Mouse (Mus musculus) liver, embryonic 13.5 days (tissue): ENCODE measurements at regions not wholly inside any gene's neighbourhood (a gene's known extent, or its start where the extent isn't known, plus 50 kb on each side); places are given as distances from the start of the nearest gene placed in this dataset.

Experiments
- ATAC-seq: fragments of 200-750 bp; cut with Nextera tagmentation; 2 replicates; pipeline ENCODE4 v1.8.0; 2017; ENCODE audit warnings: low read depth, mild to moderate bottlenecking, moderate number of reproducible peaks, moderate library complexity
- DNase-seq: peaks from one replicate; pipeline ENCODE4 v3.0.0; 2022
- H3K27ac ChIP-seq: fragments of 300-500 bp; sonication (generic); 2 replicates; pipeline ENCODE4 v1.5.1; 2015; ENCODE audit warnings: moderate library complexity, mild to moderate bottlenecking, inconsistent platforms
- H3K27me3 ChIP-seq: fragments of 300-500 bp; sonication (generic); 2 replicates; pipeline ENCODE4 v1.6.1; 2015; ENCODE audit warnings: mild to moderate bottlenecking, inconsistent platforms
- H3K36me3 ChIP-seq: fragments of 300-500 bp; sonication (generic); 2 replicates; pipeline ENCODE4 v1.6.1; 2015; ENCODE audit warnings: mild to moderate bottlenecking, inconsistent platforms
- H3K4me1 ChIP-seq: fragments of 300-500 bp; sonication (generic); replicated peaks from 2 replicates; pipeline ENCODE4 v1.6.1; 2015; ENCODE audit warnings: inconsistent platforms
- H3K4me2 ChIP-seq: fragments of 300-500 bp; sonication (generic); 2 replicates; pipeline ENCODE4 v1.6.1; 2015; ENCODE audit warnings: inconsistent platforms, mild to moderate bottlenecking, moderate library complexity
- H3K4me3 ChIP-seq: fragments of 300-500 bp; sonication (generic); replicated peaks from 2 replicates; pipeline ENCODE4 v1.5.1; 2015; ENCODE audit warnings: mild to moderate bottlenecking, inconsistent platforms
- H3K9ac ChIP-seq: fragments of 300-500 bp; sonication (generic); 2 replicates; pipeline ENCODE4 v1.6.1; 2015; ENCODE audit warnings: mild to moderate bottlenecking, inconsistent platforms
- H3K9me3 ChIP-seq: fragments of 300-500 bp; sonication (generic); replicated peaks from 2 replicates; pipeline ENCODE4 v1.6.1; 2016; ENCODE audit warnings: inconsistent platforms
- WGBS: fragments of 180-500 bp; shearing (Covaris S2); methylation state at CpG from one replicate; pipeline ENCODE4 v1.1.7; 2015; ENCODE audit not compliant: insufficient replicate concordance; 5-methylcytosine and 5-hydroxymethylcytosine counted together

DNA sequence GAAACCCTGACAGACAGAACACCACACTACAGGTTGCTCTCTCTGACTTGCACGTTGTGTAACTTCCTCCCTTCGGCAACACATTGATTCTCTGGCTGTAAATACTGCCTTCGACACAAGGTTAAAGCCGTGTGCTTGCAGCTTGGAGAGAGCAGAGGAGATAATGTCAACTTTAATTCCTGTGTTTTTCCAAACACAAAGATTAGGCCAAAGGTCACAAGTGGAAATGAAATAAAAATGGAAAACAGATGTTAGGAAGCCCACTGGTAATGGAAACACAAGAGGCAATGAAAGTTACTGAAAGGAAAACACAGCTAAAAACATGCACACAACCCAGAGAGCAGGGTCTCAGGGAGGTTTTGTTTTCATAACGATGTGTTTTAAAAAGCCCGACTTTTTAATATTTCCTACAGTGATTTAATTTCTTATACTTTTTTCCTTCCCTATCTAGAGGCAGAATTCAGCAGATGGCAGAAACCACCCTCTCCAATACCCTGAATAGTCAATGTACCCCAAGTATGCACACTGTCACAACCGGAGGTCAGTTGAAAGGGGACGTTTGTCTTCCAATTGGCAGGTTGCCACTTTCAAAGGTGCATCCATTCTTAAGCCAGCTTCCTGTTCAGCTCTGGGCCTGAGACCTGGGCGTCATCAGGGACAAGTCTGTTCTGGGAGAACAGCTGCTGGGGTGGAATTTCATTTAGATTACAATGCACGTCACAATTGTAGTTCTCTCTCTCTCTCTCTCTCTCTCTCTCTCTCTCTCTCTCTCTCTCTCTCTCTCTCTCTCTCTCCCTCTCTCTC is 210.8 kb upstream of the Gm5148 start:
- H3K4me3 ChIP-seq = no peak overlapping the region
- H3K27me3 ChIP-seq = no peaks in the 10 kb centered on the region
- no peak overlapping the region for H3K4me2 ChIP-seq
- no peak overlapping the region for H3K9ac ChIP-seq
- ATAC-seq (peak; percentile 39; the same call in 1 of the 2 replicates), DNase-seq (no peak)
- H3K9me3 ChIP-seq = no peaks in the 10 kb centered on the region
- peak overlapping the region; percentile 25; the same call in 1 of the 2 replicates for H3K27ac ChIP-seq
- 0 out of 2 replicates have a peak, but pooled peaks cover 9% of the 10 kb centered on the region for H3K4me1 ChIP-seq
- 37% methylated on average over 10 of the region's 10 CpGs for WGBS
- no peaks in the 10 kb centered on the region for H3K36me3 ChIP-seq

DNA sequence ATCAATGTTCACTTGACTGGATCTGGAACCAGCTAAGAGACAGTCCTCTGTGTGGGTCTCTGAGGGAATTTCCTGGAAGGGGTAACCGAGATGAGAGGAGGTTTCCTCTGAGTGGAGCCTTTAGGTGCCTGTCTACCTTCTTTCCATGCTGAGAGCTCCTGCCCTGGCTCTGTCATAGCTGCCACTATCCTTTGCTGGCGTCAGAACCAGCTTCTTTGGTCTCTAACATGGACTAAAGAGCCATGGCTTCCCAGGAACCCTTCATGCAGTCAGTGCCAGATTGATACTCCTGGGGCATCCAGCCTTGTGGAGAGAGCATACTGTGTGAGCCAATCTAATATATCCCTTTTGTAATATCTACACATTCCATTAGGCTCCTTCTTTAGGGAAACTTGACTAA is 209.9 kb upstream of the Gm5148 start:
- H3K9ac ChIP-seq = no peak overlapping the region
- no peak overlapping the region for H3K27ac ChIP-seq
- no peak for DNase-seq
- no peaks in the 10 kb centered on the region for H3K27me3 ChIP-seq
- ATAC-seq = no peak
- 46% methylated on average over 2 of the region's 2 CpGs for WGBS
- H3K36me3 ChIP-seq = no peaks in the 10 kb centered on the region
- no peaks in the 10 kb centered on the region for H3K9me3 ChIP-seq
- no peak overlapping the region for H3K4me3 ChIP-seq
- 0 out of 2 replicates have a peak, but pooled peaks cover 9% of the 10 kb centered on the region for H3K4me1 ChIP-seq
- no peak overlapping the region for H3K4me2 ChIP-seq

DNA sequence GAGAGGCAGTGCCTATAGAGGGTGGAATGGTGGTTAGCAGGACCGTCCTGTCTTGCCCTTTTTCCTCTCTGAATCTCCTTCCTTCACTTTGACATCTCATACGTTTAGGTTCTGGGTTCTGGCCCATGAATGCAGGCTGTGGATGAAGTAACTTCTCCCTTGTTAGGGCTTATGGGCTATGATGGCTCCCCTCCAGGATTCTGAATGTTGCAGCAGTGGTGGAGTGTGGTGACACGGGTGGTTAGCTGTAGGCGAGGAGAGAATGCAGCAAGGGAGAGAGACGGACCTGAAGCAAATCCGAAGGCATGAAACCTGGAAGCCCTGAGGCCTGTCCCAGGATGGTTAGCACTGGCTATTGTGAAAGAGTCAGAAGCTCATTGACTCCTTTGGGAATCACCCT is 204.4 kb upstream of the Gm5148 start:
- DNase-seq = no peak
- H3K4me1 ChIP-seq = no peaks in the 10 kb centered on the region
- no peak for ATAC-seq
- no peaks in the 10 kb centered on the region for H3K9me3 ChIP-seq
- no peaks in the 10 kb centered on the region for H3K27me3 ChIP-seq
- H3K4me3 ChIP-seq = no peak overlapping the region
- H3K9ac ChIP-seq = no peak overlapping the region
- H3K27ac ChIP-seq = no peak overlapping the region
- no peak overlapping the region for H3K4me2 ChIP-seq
- 66% methylated on average over 6 of the region's 6 CpGs for WGBS
- no peaks in the 10 kb centered on the region for H3K36me3 ChIP-seq

DNA sequence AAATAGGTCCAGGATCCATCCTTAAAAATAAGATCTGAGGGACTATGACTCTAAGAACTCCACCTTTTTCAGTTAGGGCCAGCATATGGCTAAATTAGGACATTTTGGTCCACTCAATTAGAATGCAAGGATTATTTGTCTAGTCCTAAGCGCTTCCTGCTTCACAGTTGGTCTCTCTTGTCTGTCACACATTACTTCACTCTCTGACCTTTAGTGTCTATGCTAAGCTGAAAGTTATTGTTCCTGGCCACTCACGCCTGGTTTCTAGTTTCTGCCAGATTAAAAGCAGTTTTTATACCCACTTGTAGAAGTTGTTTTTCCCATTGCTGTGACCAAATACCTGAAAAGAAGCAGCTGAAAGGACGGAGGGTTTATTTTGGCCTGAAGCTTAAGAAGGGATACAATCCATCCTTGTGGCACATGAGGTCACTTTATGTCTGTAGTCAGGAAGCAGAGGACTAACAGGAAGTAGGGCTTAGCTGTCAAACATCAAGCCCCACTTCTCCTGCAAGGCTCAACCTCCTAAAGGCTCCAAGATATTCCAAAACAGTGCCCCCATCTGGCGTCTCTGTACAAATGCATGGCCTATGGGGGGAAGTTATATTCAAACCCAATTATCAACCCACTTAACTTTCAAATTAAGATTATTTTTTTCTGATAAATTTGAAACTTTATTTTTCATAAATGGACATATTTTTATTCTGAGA is 195.3 kb upstream of the Gm5148 start:
- 52% methylated on average over 4 of the region's 4 CpGs for WGBS

DNA sequence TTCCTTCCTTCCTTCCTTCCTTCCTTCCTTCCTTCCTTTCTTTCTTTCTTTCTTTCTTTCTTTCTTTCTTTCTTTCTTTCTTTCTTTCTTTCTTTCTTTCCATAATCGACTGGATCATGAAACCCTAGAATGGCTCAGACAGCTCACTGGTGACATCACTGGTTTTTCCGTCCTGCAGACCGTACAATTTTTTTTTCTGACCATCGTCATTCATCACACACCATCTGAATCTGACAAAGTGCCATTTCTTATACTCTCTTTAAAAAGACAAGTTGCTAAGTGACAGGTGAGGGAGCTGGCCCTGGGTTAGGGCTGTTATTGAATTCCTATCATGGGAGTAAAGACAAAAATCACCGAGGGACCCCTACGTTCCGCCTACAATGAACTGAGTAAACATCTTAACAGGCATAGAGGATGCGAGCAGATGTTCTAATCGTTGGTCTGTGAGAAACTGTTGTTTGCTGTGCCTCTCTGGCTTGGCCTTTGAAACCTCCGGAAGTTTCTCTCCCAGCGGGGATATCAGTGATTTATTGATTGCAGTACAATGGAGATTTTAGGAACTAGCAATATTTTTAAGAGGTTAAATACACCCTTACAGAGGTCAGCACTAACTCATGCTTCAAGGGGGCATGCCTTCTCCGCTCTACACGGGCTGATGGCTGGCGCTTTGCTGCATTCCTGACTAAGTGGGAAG is 192.6 kb upstream of the Gm5148 start:
- Histone ChIP-seq H3K4me1 (no peaks in the 10 kb centered on the region), H3K27me3 (no peaks in the 10 kb centered on the region), H3K4me3 (no peak overlapping the region), H3K4me2 (no peak overlapping the region), H3K27ac (no peak overlapping the region), H3K36me3 (no peaks in the 10 kb centered on the region), H3K9ac (no peak overlapping the region), H3K9me3 (no peaks in the 10 kb centered on the region)
- 62% methylated on average over 14 of the region's 14 CpGs for WGBS
- DNase-seq (no peak), ATAC-seq (no peak)

More for the DNA sequence above, 195.3 kb upstream of the Gm5148 start:
- ATAC-seq = no peak
- Histone ChIP-seq H3K4me3 (no peak overlapping the region), H3K4me1 (no peaks in the 10 kb centered on the region), H3K4me2 (no peak overlapping the region), H3K27ac (no peak overlapping the region), H3K9me3 (no peaks in the 10 kb centered on the region), H3K9ac (no peak overlapping the region), H3K36me3 (no peaks in the 10 kb centered on the region), H3K27me3 (no peaks in the 10 kb centered on the region)
- DNase-seq = no peak

DNA sequence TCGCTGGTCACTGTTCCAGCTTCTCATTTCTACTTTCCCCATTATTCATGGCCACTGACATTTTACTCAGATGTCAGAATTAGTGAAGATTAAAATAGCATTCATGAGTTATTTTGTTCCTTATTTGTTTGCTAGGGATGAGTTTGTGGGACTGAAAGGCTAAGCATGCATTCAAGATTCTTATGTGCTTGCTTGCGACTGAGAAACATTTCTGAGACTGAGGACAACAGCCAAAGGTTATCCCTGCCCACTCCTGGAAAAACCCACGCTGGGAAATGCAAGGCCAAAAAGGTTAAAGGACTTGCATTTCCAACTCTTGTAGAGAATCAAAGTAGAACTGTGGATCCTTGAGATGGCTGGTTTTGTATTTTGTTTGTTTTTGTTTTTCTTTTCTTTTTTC is 192.0 kb upstream of the Gm5148 start:
- Histone ChIP-seq H3K27me3 (no peaks in the 10 kb centered on the region), H3K9ac (no peak overlapping the region), H3K36me3 (no peaks in the 10 kb centered on the region), H3K4me3 (no peak overlapping the region), H3K9me3 (no peaks in the 10 kb centered on the region), H3K27ac (no peak overlapping the region), H3K4me2 (no peak overlapping the region), H3K4me1 (no peaks in the 10 kb centered on the region)
- WGBS = 43% methylated on average over 3 of the region's 3 CpGs
- no peak for ATAC-seq
- DNase-seq = no peak

DNA sequence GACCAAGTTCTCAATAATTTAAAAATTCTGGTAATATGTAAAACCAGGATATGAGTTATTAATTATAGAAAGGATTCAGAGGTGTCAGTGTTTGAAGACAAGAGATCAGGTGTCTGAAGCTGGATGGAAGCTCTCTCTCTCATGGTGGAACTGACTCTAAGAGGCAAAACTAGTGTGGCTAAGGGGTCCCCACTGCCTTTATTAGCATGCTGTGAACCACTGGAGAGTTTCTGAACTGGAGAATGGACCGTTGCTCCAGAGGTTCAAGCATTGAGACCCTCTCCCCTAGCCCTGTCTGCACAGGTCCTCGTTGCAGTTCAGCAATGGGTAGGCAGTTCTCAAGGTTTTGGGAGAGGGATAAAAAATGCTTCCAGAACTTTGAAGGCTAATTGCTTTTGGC is 191.4 kb upstream of the Gm5148 start:
- no peak overlapping the region for H3K27ac ChIP-seq
- no peak overlapping the region for H3K9ac ChIP-seq
- 44% methylated on average over 2 of the region's 2 CpGs for WGBS
- H3K36me3 ChIP-seq = no peaks in the 10 kb centered on the region
- ATAC-seq (no peak), DNase-seq (no peak)
- H3K9me3 ChIP-seq = no peaks in the 10 kb centered on the region
- H3K4me1 ChIP-seq = no peaks in the 10 kb centered on the region
- no peak overlapping the region for H3K4me2 ChIP-seq
- no peaks in the 10 kb centered on the region for H3K27me3 ChIP-seq
- H3K4me3 ChIP-seq = no peak overlapping the region

DNA sequence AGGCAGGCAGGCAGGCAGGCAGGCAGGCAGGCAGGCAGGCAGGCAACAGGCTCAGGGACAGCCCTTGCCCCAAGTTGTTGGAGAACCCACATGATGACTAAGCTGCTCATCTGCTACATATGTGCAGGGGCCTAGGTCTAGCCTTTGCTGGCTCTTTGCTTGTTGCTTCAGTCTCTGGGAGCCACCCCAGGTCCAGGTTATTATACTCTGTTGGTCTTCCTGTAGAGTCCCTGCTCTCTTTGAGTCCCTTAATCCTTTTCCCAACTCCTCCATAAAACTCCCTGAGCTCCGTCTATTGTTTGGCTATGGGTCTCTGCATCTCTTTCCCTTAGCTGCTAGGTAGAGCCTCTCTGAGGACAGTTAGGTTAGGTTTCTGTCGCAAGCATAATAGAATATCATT is 189.8 kb upstream of the Gm5148 start:
- H3K4me3 ChIP-seq = no peak overlapping the region
- no peaks in the 10 kb centered on the region for H3K36me3 ChIP-seq
- no peaks in the 10 kb centered on the region for H3K27me3 ChIP-seq
- H3K9me3 ChIP-seq = no peaks in the 10 kb centered on the region
- 71% methylated on average over 2 of the region's 2 CpGs for WGBS
- DNase-seq = no peak
- H3K27ac ChIP-seq = no peak overlapping the region
- no peaks in the 10 kb centered on the region for H3K4me1 ChIP-seq
- no peak overlapping the region for H3K9ac ChIP-seq
- no peak for ATAC-seq
- no peak overlapping the region for H3K4me2 ChIP-seq

DNA sequence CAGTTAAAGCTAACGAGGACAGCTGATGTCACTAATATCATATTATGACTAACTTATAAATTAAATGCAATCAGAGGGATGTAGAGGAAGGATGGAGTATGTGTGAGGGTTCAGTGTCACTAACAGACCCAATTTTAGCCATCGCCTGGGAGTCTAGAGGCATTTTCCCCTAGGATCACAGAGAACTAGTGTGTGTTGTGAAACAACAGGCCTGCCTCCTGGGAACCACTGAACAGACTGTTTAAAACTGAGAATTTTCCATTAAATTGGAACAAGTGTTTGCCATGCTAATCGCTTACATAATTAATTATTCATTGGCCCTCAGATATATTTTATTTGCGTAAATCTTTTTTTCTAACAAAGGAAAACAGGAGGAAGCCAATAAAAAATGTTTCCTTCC is 185.5 kb upstream of the Gm5148 start:
- H3K27me3 ChIP-seq = no peaks in the 10 kb centered on the region
- H3K4me3 ChIP-seq = no peak overlapping the region
- H3K9me3 ChIP-seq = no peaks in the 10 kb centered on the region
- no peak for DNase-seq
- peaks cover 17% of the 10 kb centered on the region for H3K4me1 ChIP-seq
- 67% methylated on average over 4 of the region's 4 CpGs for WGBS
- no peak overlapping the region for H3K27ac ChIP-seq
- ATAC-seq = no peak
- no peak overlapping the region for H3K9ac ChIP-seq
- no peak overlapping the region for H3K4me2 ChIP-seq
- no peaks in the 10 kb centered on the region for H3K36me3 ChIP-seq

DNA sequence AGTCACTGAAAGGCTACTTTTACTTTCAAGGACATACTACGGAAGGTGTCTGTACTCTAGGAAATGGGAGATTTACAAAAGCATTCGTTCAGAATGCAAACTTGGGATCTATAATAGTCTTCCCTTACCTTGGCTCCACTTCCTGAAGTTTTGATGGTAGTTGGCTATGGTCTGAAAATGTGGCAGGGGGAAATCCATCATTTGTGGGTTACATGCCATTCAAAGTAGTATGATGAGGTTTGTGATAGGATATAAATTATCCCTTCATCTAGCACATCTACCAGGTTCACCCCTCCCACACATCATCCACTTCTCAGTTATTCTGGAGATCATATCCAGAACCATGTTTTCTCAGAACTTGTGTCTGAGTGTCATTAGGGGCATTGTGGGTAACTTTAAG is 184.7 kb upstream of the Gm5148 start:
- no peak overlapping the region for H3K4me3 ChIP-seq
- no peak for DNase-seq
- no peaks in the 10 kb centered on the region for H3K9me3 ChIP-seq
- H3K36me3 ChIP-seq = no peaks in the 10 kb centered on the region
- H3K4me1 ChIP-seq = peaks cover 17% of the 10 kb centered on the region
- WGBS = 63% methylated on average over 2 of the region's 2 CpGs
- no peak overlapping the region for H3K27ac ChIP-seq
- H3K4me2 ChIP-seq = no peak overlapping the region
- no peak overlapping the region for H3K9ac ChIP-seq
- ATAC-seq = no peak
- H3K27me3 ChIP-seq = no peaks in the 10 kb centered on the region

DNA sequence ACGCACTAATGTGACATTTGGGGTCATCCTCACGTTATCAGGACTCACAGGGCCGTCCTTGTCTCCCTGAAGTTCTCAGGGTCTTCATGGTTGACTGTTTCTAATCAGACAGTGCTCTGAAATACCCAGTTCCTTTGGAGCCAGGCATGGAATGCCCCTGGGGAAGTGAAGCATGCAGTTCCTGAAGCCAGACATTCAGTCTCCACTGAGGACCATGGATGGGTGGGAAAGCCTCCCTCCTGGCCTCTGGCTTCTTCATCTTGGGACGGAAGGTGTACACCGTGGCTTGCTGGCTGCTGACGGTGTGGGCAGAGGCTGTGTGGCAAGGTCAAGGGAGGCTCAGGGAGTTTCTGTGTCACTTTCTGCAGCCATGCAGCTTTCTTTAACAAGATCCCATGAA is 184.2 kb upstream of the Gm5148 start:
- Histone ChIP-seq H3K36me3 (no peaks in the 10 kb centered on the region), H3K9me3 (no peaks in the 10 kb centered on the region), H3K4me2 (no peak overlapping the region), H3K27ac (no peak overlapping the region), H3K27me3 (no peaks in the 10 kb centered on the region), H3K4me1 (peaks cover 17% of the 10 kb centered on the region), H3K4me3 (no peak overlapping the region), H3K9ac (no peak overlapping the region)
- ATAC-seq = no peak
- WGBS = 64% methylated on average over 6 of the region's 6 CpGs
- no peak for DNase-seq
